Mouse (Mus musculus) v-Abl transformed pro-B cells (cell line): ENCODE data around the gene G6pc.

Experiments
- in situ Hi-C, 2 experiments: fragments of 400-800 bp; cut with MboI; formaldehyde crosslinking; loops; one replicate each; pipeline ENCODE4 v1.15.1; 2025; ENCODE audit not compliant: unreplicated experiment in 2 of 2

G6pc gene

DNA sequence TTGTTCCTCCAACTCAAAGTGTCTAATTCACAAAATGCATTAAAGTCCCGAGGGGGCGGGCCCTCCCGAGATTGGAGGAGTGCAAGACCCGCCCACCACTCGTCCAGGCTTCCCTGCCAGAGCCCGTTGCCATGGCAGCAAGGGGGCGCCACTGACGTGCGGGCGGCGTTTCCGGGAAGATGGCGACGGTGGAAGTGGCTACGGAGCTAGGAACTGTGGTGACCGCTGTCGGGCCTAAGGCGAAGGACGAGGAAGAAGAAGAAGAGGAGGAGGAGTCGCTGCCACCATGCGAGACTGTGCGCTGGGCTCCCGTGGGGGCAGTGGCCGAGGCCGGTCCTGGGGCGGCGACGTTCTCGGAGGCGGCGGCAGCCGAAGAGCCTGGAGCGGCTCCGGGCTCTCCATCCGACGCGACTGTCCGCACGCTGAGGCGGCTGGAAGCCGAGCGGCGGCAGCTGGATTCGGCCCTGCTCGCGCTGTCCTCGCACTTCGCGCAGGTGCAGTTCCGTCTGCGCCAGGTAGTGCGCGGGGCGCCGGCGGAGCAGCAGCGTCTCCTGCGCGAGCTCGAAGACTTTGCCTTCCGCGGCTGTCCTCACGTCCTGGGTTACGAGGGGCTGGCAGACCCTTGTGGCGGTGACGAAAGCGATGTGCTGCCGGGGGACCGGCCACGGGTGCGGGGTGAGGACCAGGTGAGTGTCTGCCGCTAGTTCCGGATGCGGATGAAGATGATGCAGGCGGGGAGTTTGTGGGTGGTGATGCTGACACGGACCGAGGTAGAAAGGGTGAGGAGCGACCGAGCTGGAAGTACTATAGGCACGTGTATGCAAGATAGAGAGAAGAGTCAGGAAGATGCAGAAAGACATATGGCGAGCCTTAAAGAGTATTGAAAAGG is 57.8 kb downstream of the G6pc start, which contains the start of the genes Rundc1 and Ptges3l:
Gene Rundc1 (plus strand): TSS at position 161 of the 889 bp plus-strand sequence.
Gene Ptges3l (minus strand): TSS at position 409 of the 889 bp plus-strand sequence.
- in situ Hi-C loops, result loop anchor here in 1 of 2 experiments (25.0 kb wide), 1 partner anchor 338 kb away; the partner anchor contains the start of genes Coasy, Hsd17b1, Mlx and Psmc3ip

DNA sequence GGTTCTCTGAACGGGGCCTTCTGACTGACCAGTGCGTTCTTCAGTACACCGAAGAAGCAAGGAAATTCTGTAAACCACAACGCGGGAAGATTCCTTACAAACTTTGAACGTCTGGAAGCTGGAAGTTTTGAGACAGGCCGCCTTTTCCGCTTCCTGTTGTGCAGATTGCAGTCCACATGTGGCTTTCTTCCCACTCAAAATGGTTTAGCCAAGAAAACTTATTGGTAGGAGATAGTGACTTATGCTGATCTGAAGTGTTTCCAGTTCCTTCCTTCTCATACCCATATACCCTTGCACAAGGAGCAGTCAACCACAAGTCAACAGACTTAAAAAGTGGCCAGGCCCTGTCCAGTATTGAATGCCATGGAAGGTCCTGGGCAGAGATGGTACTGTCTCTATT is 58.8 kb downstream of the G6pc start:
- in situ Hi-C loops, result loop anchor here in 1 of 2 experiments (25.0 kb wide), 1 partner anchor 339 kb away; the partner anchor contains the start of genes Coasy, Hsd17b1, Mlx and Psmc3ip
